Mouse (Mus musculus) stomach, embryonic 16.5 days (tissue): Measurements from ENCODE around the gene Cdyl2. TPM values are rescaled to one million over a fixed set of nuclear protein-coding genes. Genes with fewer than 3 reads are reported as not detected.

ENCODE experiments used
- ATAC-seq: fragments of 200-750 bp; cut with Nextera tagmentation; 2 replicates; pipeline ENCODE4 v1.8.0; 2017; ENCODE audit warnings: moderate number of reproducible peaks, moderate TSS enrichment; ENCODE audit not compliant: insufficient read depth, low FRiP score
- H3K27ac ChIP-seq: fragments of 300-500 bp; sonication (generic); 2 replicates; pipeline ENCODE4 v1.5.1; 2014; ENCODE audit warnings: low read length
- H3K27me3 ChIP-seq: fragments of 300-500 bp; sonication (generic); 2 replicates; pipeline ENCODE4 v1.6.1; 2014; ENCODE audit warnings: low read length, control low read depth, mixed read lengths; ENCODE audit not compliant: control insufficient read depth, insufficient read depth
- H3K36me3 ChIP-seq: fragments of 300-500 bp; sonication (generic); 2 replicates; pipeline ENCODE4 v1.6.1; 2014; ENCODE audit warnings: low read length; ENCODE audit not compliant: control insufficient read depth, insufficient read depth
- H3K4me1 ChIP-seq: fragments of 300-500 bp; sonication (generic); 2 replicates; pipeline ENCODE4 v1.6.1; 2014; ENCODE audit warnings: low read length, control low read depth, mixed read lengths; ENCODE audit not compliant: control insufficient read depth, insufficient read depth
- H3K4me2 ChIP-seq: fragments of 300-500 bp; sonication (generic); 2 replicates; pipeline ENCODE4 v1.6.1; 2014; ENCODE audit warnings: low read depth, low read length, mixed read lengths
- H3K4me3 ChIP-seq: fragments of 300-500 bp; sonication (generic); replicated peaks from 2 replicates; pipeline ENCODE4 v1.5.1; 2014; ENCODE audit warnings: mild to moderate bottlenecking, low read length
- H3K9ac ChIP-seq: fragments of 300-500 bp; sonication (generic); 2 replicates; pipeline ENCODE4 v1.6.1; 2014; ENCODE audit warnings: low read length
- H3K9me3 ChIP-seq: fragments of 300-500 bp; sonication (generic); replicated peaks from 2 replicates; pipeline ENCODE4 v1.6.1; 2016; ENCODE audit warnings: low read length, control low read depth; ENCODE audit not compliant: control insufficient read depth
- WGBS: fragments of 180-500 bp; shearing (Covaris S2); extraction: QIAGEN DNeasy Blood & Tissue Kit; methylation state at CpG from one replicate; pipeline ENCODE4 v1.1.7; 2014; 5-methylcytosine and 5-hydroxymethylcytosine counted together
- polyA plus RNA-seq: library from polyadenylated mRNA; unstranded; fragments of >200 nt; fragmentation: Nextera tagmentation; extraction: Ambion mirVana; gene quantifications from 2 replicates; pipeline ENCODE4 v1.2.1, GENCODE M21; 2015

Cdyl2 gene
- polyA plus RNA-seq, 1 experiment from 2014 or later = 4.4 TPM

DNA sequence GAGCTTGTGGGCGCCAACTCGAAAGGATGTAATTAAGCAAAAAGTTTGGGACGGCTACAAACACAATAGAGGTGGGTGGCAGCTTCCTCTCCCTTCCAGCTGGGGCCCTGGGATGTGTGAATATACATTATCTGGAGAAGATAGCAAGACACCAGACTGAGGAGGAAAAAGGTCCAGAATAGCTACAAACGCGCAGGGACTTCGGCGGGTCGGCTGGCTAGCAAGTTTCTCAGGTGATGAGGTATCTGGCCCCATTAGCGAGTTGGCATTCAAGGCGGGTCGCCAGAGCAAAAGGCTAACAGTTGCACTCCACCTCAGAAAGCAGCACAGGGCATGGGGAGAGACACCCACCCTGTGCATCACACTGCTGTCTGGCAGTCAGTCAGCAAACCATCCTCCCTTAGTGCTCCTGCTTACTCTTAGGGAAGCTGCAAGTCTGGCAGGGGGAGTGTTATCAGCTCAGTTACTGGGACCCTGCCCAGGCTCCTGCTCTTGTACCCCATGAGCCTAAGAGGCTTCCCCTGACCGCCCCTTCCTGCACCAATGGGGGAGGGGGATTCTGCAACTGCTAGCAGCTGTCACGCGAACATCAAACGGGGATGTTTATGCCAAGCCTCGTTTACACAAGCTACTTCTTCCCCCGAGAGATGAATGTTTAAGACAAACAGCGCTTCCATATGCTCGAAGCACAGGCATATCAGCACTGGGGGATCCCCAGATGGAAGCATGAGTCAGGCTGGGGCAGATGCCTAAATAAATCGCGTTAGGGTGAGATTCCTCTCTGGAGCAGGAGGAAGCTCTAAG, 111.4 kb downstream of the Cdyl2 start:
- Histone ChIP-seq H3K27me3 (no peaks in the 10 kb centered on the region), H3K9ac (no peak overlapping the region), H3K4me2 (no peak overlapping the region), H3K4me3 (no peak overlapping the region), H3K36me3 (no peaks in the 10 kb centered on the region), H3K27ac (no peak overlapping the region), H3K4me1 (peaks cover 5% of the 10 kb centered on the region), H3K9me3 (no peaks in the 10 kb centered on the region)
- 52% methylated on average over 21 of the region's 21 CpGs for WGBS
- no peak; the same call in 1 of the 2 replicates for ATAC-seq

DNA sequence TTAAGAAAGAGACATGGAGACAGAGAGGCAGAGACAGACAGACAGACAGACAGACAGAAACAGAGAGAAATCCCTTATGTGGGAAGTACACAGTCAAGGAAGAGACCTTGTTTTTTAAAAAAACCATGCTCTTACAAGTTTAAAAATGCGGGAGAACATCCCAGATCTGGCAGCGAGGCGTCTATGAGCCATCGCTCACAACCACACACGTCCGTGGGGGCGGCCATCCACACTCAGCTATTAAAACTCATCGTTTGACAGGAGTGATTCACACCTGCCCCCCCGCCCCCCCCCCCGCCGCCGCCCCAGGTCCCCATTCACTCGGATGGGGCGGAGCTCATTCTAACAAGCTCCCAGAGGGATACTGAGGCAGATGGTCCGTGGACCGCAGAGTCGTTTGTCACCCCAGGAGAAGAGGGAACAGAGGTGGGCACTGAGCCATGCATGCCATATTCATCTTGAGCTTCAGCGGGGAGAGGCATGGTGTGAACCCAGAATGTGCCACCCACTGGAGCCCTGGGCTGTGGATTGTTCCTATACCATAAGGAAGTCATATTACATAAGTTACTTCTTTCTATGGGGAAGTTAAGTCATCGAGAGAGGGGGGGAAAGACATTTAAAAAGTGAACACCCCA, 113.0 kb downstream of the Cdyl2 start:
- Histone ChIP-seq H3K9ac (no peak overlapping the region), H3K4me2 (no peak overlapping the region), H3K36me3 (no peaks in the 10 kb centered on the region), H3K4me1 (peaks cover 5% of the 10 kb centered on the region), H3K27me3 (no peaks in the 10 kb centered on the region), H3K9me3 (no peaks in the 10 kb centered on the region), H3K4me3 (no peak overlapping the region), H3K27ac (no peak overlapping the region)
- WGBS = 78% methylated on average over 18 of the region's 19 CpGs
- no peak for ATAC-seq

DNA sequence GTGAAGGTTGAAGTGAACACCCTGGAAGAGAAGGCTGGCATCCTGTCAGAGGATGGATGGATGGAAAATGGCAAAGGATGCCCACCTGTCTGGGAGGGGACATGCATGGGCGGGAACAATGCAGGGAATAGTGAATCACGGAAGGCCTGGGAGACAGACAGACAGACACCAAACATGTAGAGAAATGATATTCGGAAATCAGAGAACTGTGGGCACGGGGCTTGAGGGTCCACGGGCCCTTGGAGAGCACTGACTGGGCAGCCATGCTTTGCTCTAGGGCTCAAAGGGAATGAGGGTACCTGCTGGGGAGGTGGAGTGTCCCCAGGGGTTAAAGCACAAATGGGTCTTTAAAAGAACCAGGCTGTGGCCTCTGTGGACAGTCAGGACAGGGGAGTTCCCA, 113.6 kb downstream of the Cdyl2 start:
- peaks cover 5% of the 10 kb centered on the region for H3K4me1 ChIP-seq
- H3K4me3 ChIP-seq = no peak overlapping the region
- H3K27ac ChIP-seq = no peak overlapping the region
- no peak for ATAC-seq
- no peaks in the 10 kb centered on the region for H3K27me3 ChIP-seq
- no peaks in the 10 kb centered on the region for H3K36me3 ChIP-seq
- no peak overlapping the region for H3K4me2 ChIP-seq
- H3K9me3 ChIP-seq = no peaks in the 10 kb centered on the region
- H3K9ac ChIP-seq = no peak overlapping the region
- 87% methylated on average over 5 of the region's 5 CpGs for WGBS

DNA sequence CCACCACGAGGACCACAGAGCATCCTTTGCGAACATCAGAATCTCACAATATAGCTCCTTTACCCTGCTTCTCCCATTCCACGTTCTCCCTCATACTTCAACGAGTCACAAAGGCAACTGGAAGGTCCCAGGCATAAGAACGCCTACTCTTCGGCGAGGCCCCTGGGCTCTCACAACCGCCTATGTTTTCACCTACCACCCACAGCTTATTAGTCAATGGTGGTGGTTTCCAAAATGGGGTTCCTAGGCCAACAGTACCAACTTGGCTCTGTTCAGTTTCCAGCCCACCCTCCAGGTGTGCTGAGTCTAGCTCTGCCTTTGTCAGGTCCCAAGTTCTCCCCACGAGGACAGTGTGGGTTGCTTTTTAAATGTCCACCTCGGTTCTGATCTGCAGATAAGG, 114.0 kb downstream of the Cdyl2 start:
- H3K4me3 ChIP-seq = no peak overlapping the region
- WGBS = 83% methylated on average over 10 of the region's 10 CpGs
- no peaks in the 10 kb centered on the region for H3K27me3 ChIP-seq
- ATAC-seq = no peak
- H3K27ac ChIP-seq = no peak overlapping the region
- H3K36me3 ChIP-seq = no peaks in the 10 kb centered on the region
- H3K9me3 ChIP-seq = no peaks in the 10 kb centered on the region
- peaks cover 5% of the 10 kb centered on the region for H3K4me1 ChIP-seq
- no peak overlapping the region for H3K4me2 ChIP-seq
- no peak overlapping the region for H3K9ac ChIP-seq

DNA sequence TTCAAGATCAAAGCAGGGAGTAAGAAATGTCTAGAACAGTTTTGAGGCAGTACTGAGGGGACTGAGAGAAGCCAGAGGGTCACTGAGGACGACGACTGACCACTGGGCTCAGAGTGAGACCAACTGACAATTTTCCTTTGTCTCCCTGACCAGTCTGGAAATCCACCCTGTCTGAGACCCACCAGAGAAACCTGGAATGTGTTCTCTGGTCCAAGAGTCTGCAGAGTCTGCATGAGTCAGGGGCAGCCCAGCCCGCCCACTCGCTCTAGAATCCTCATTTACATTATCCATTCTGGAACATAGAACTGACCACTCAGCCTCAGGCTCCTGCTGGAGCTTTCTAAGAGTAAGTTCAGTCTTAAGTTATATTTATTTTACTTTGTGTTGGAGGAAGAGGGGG, 114.9 kb downstream of the Cdyl2 start:
- H3K4me3 ChIP-seq = no peak overlapping the region
- H3K9me3 ChIP-seq = no peaks in the 10 kb centered on the region
- no peak overlapping the region for H3K9ac ChIP-seq
- H3K27me3 ChIP-seq = no peaks in the 10 kb centered on the region
- H3K4me2 ChIP-seq = no peak overlapping the region
- ATAC-seq = no peak
- H3K36me3 ChIP-seq = no peaks in the 10 kb centered on the region
- H3K4me1 ChIP-seq = peaks cover 5% of the 10 kb centered on the region
- WGBS = 72% methylated on average over 4 of the region's 4 CpGs
- H3K27ac ChIP-seq = no peak overlapping the region

DNA sequence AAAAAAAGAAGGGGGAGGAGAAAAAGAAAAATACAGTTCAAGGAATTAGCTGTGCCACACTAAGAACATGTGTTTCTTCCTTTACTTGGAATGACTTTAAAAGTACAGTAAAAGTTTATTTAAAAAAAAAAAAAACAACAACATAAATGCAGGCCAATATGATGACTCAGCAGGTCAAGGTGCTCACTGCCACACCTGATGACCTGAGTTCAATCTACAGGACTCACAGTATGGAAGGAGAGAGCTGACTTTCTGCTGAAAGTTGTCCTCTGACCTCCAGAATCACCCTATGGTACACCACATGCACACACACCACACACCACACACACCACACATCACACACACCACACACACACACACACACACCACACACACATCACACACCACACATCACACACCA, 116.4 kb downstream of the Cdyl2 start:
- no peaks in the 10 kb centered on the region for H3K4me1 ChIP-seq
- H3K27ac ChIP-seq = no peak overlapping the region
- H3K9ac ChIP-seq = no peak overlapping the region
- H3K36me3 ChIP-seq = no peaks in the 10 kb centered on the region
- H3K27me3 ChIP-seq = no peaks in the 10 kb centered on the region
- no peaks in the 10 kb centered on the region for H3K9me3 ChIP-seq
- no peak for ATAC-seq
- H3K4me3 ChIP-seq = no peak overlapping the region
- H3K4me2 ChIP-seq = no peak overlapping the region

DNA sequence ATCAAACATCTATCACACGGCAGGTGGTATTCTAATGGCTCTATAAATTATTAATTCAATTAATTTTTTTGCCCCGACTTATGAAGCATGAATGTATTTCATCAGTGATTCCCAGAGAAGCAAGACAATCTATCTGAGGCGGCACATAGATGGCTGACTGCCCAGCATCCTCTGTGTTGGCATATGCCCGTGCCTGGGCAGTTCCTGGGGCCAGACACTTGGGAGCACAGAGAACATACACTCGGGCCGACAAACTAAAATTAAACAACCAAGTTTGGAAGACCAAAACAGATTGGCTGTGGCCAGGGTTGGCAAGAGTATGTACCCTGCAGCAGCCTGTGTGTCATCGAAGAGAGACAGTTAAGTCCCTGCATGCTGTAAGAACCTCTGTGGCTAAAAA, 117.9 kb downstream of the Cdyl2 start:
- Histone ChIP-seq H3K4me3 (no peak overlapping the region), H3K36me3 (no peaks in the 10 kb centered on the region), H3K27me3 (no peaks in the 10 kb centered on the region), H3K4me1 (no peaks in the 10 kb centered on the region), H3K9me3 (no peaks in the 10 kb centered on the region), H3K27ac (no peak overlapping the region), H3K9ac (no peak overlapping the region), H3K4me2 (no peak overlapping the region)
- 76% methylated on average over 7 of the region's 7 CpGs for WGBS
- ATAC-seq = no peak

DNA sequence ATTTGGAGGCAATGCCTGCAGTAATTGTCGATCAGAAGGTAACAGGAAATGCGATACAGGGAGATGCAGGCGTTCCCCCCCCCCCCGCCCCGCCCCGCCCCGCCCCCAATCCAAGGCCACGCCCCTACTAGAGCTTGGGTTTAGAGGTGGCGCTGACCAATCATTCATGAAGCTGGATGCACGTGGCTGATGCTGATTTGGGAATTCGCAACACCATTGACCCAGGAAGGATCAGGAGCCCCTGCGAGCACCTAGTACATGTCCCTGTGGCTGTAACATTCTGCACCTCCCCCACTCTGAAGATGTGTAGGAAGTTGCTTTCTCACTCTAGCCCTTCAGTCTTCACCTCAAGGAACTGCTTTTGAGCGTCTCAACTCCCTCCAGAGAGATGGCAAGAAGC, 126.6 kb downstream of the Cdyl2 start:
- H3K9ac ChIP-seq = no peak overlapping the region
- H3K9me3 ChIP-seq = peaks cover 7% of the 10 kb centered on the region; the same call in 1 of the 2 replicates
- H3K4me2 ChIP-seq = no peak overlapping the region
- H3K4me3 ChIP-seq = no peak overlapping the region
- no peak for ATAC-seq
- no peaks in the 10 kb centered on the region for H3K27me3 ChIP-seq
- WGBS = 40% methylated on average over 13 of the region's 13 CpGs
- no peak overlapping the region for H3K27ac ChIP-seq
- H3K4me1 ChIP-seq = no peaks in the 10 kb centered on the region
- no peaks in the 10 kb centered on the region for H3K36me3 ChIP-seq

DNA sequence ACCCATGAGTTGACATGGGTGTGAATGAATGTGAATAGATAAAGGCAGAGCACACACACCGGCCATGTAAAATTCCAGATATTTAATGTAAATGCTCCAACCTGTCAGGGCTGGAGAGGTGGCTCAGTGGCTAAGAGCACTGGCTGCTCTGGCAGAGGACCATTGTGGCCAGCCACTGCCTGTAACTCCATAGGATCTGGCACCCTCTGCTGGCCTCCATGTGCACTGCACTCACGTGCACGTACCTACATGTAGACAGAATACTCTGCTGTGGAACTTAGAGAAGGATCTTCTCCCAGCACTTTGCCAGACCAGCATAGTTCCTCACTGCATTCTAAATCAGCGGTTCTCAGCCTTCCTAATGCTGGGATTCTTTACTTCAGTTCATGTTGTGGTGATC, 130.0 kb downstream of the Cdyl2 start:
- H3K4me2 ChIP-seq = no peak overlapping the region
- no peaks in the 10 kb centered on the region for H3K36me3 ChIP-seq
- H3K9me3 ChIP-seq = peaks cover 7% of the 10 kb centered on the region; the same call in 1 of the 2 replicates
- no peak for ATAC-seq
- H3K9ac ChIP-seq = no peak overlapping the region
- H3K4me1 ChIP-seq = no peaks in the 10 kb centered on the region
- H3K4me3 ChIP-seq = no peak overlapping the region
- WGBS = 91% methylated on average over 4 of the region's 4 CpGs
- no peak overlapping the region for H3K27ac ChIP-seq
- H3K27me3 ChIP-seq = no peaks in the 10 kb centered on the region
